ENCODE assay signal across 10 mouse cellular contexts in the genomic region with DNA sequence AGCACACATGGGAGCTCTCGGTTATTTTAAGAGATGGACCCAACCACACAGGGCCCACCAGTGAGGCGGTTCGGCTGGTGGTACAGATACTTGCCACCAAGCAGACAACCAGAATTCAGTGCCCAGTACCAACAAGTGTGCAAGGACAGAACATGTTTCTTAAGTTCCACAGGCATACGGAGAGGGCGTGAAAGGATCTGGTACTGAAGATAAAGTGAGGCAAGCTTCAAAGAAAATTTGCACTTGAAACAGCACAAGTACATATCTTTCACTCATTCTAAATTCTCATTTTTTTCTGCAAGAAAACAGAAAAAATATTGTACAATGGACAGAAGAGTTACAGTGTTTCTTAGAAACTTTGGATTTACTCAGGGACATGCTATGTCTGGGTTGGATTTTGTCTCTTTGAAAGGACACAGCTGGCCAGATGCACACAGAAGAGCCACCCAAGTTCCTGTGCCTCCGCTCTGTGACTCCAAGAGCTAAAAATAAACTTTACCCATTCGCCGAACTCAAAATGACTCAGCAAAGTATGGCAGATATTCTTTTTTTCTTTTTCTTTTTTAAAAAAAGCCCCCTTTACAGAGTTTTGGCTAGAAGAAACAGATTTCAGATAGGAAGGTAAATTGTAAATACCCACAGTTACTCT. TPM values are rescaled to one million over a fixed set of nuclear protein-coding genes. Genes with fewer than 3 reads are reported as not detected.
DNase-seq lines count a peak whose midpoint lies in the region; ATAC-seq lines count a peak whose summit lies in the region.
"Had no signal": no experiment of that assay in that cellular context is flagged by ENCODE, and none has a peak within 500 bp of the region (broad histone marks: within the 10 kb centered on the region; RNA-seq: fewer than 3 reads in every experiment).

No protein-coding gene starts in this region.

- H3K9me3 ChIP-seq in liver, embryonic 13.5 days (replicated peaks): no peaks in the 10 kb centered on the region
- H3K9me3 ChIP-seq: neural tube, embryonic 13.5 days had no signal

- DNase-seq in heart, adult 18-20 months: peak; percentile 53 to 67
- no peak for DNase-seq in heart, adult 11 months
- DNase-seq in A20 (ENCODE audit: low read depth, low spot score): peak; percentile 64
- peak; percentile 66 for DNase-seq in liver, embryonic 13.5 days
- no peak for DNase-seq in cerebellum, adult 11 months
- DNase-seq in T-cell, adult 2 months (ENCODE audit: low spot score): no peak
- no peak for DNase-seq in frontal cortex, postnatal 36 days (ENCODE audit: low spot score in 2 of 2)
- DNase-seq: cerebellum, postnatal 36 days had no signal

- peak; percentile 81 for ATAC-seq in erythroblast, adult 5-6 weeks (replicated peaks; ENCODE audit: low FRiP score, poor library complexity, severe bottlenecking)
- ATAC-seq in liver, embryonic 13.5 days (ENCODE audit: low read depth): peak; percentile 89

- peaks cover 48% of the 10 kb centered on the region for H3K36me3 ChIP-seq in liver, embryonic 13.5 days

- H3K4me3 ChIP-seq in liver, embryonic 13.5 days (replicated peaks): peak overlapping the region; percentile 42
- H3K4me3 ChIP-seq: neural tube, embryonic 13.5 days had no signal

- H3K9ac ChIP-seq in liver, embryonic 13.5 days: peak overlapping the region; percentile 69
- H3K9ac ChIP-seq: neural tube, embryonic 13.5 days had no signal

- H3K4me1 ChIP-seq in liver, embryonic 13.5 days (replicated peaks): peaks cover 79% of the 10 kb centered on the region

- peak overlapping the region; percentile 66 for H3K4me2 ChIP-seq in liver, embryonic 13.5 days
- H3K4me2 ChIP-seq: neural tube, embryonic 13.5 days had no signal

- H3K27me3 ChIP-seq in liver, embryonic 13.5 days: no peaks in the 10 kb centered on the region
- H3K27me3 ChIP-seq: neural tube, embryonic 13.5 days had no signal

- H3K27ac ChIP-seq in liver, embryonic 13.5 days: peak overlapping the region; percentile 97
- H3K27ac ChIP-seq: neural tube, embryonic 13.5 days had no signal

- WGBS in liver, embryonic 13.5 days (ENCODE audit: insufficient replicate concordance): 10% methylated on average over 8 of the region's 8 CpGs

RNA-seq across cellular contexts. Expression of gene Tbc1d14, which starts 27.5 kb away (rescaled TPM):
- total RNA-seq in heart, adult 18-20 months (2021): 10 to 100 TPM; 13.4 to 14.6 TPM
- total RNA-seq in erythroblast, adult 5-6 weeks (2015; ENCODE audit: low replicate concordance): 8.1 and 15.9 TPM in 2 replicates
- total RNA-seq in erythroblast, adult 5-6 weeks (2017; ENCODE audit: low replicate concordance): 11.3 and 12.1 TPM in 2 replicates
- polyA plus RNA-seq in liver, embryonic 13.5 days (2015; fragmentation: Nextera tagmentation; extraction: Ambion mirVana): 9.4 and 10.9 TPM in 2 replicates

Comparison
In these comparisons a context has a peak if more than half of its experiments do, and no peak if none do; other contexts are left out.
1. DNase-seq: peak in heart, adult 18-20 months (2 of 2), A20 (single experiment) and liver, embryonic 13.5 days (single experiment); none in heart, adult 11 months (single experiment), cerebellum, adult 11 months (single experiment), T-cell, adult 2 months (single experiment) and frontal cortex, postnatal 36 days (0 of 2).